ENCODE assay signal across 22 mouse cellular contexts in genomic region chr14:121358327-121358726, GRCm38 (mm10). TPM values are rescaled to one million over a fixed set of nuclear protein-coding genes. Genes with fewer than 3 reads are reported as not detected.
DNase-seq lines count a peak whose midpoint lies in the region; ATAC-seq and TF ChIP-seq lines count a peak whose summit lies in the region.
"Had no signal": no experiment of that assay in that cellular context is flagged by ENCODE, and none has a peak within 500 bp of the region (broad histone marks: within the 10 kb centered on the region; RNA-seq: fewer than 3 reads in every experiment).

No protein-coding gene starts in this region.

- H3K9ac ChIP-seq in intestine, embryonic 14.5 days (ENCODE audit: low read length) = no peak overlapping the region
- H3K9ac ChIP-seq in intestine, embryonic 16.5 days (ENCODE audit: low read depth, low read length) = no peak overlapping the region
- peak overlapping the region; percentile 6; the same call in 1 of the 2 replicates for H3K9ac ChIP-seq in liver, embryonic 14.5 days (replicated peaks)
- no peak overlapping the region for H3K9ac ChIP-seq in stomach, embryonic 14.5 days (replicated peaks; ENCODE audit: low read depth, low read length)
- H3K9ac ChIP-seq: hindbrain, embryonic 15.5 days; lung, embryonic 15.5 days; midbrain, embryonic 15.5 days had no signal

- DNase-seq in intestine, embryonic 14.5 days (ENCODE audit: low spot score) = no peak
- no peak for DNase-seq in liver, embryonic 14.5 days (ENCODE audit: low read depth in 3 of 3, low spot score in 3 of 3)
- no peak for DNase-seq in right cerebral cortex, postnatal 36 days (ENCODE audit: low spot score in 2 of 2)
- DNase-seq: adrenal gland, postnatal 14 days; B cell, adult 2 months; cerebellum, adult 11-12 months; cerebellum, postnatal 36 days; heart, adult 11 months; heart, postnatal 10 days; kidney, adult 9 months; right cerebral cortex, adult 18-20 months; thymus, adult 18-20 months had no signal

- no peak overlapping the region for H3K4me2 ChIP-seq in intestine, embryonic 14.5 days (ENCODE audit: low read length)
- H3K4me2 ChIP-seq in intestine, embryonic 16.5 days (ENCODE audit: low read depth, low read length) = no peak overlapping the region
- H3K4me2 ChIP-seq in liver, embryonic 14.5 days (ENCODE audit: low read depth) = peak overlapping the region; percentile 45
- no peak overlapping the region for H3K4me2 ChIP-seq in stomach, embryonic 14.5 days (replicated peaks; ENCODE audit: low read depth, low read length)
- H3K4me2 ChIP-seq: hindbrain, embryonic 15.5 days; lung, embryonic 15.5 days; midbrain, embryonic 15.5 days had no signal

- H3K36me3 ChIP-seq in intestine, embryonic 14.5 days (ENCODE audit: control insufficient read depth, insufficient read depth, low read length) = no peaks in the 10 kb centered on the region
- no peaks in the 10 kb centered on the region for H3K36me3 ChIP-seq in intestine, embryonic 16.5 days (ENCODE audit: control insufficient read depth, insufficient read depth, low read length)
- peaks cover 2% of the 10 kb centered on the region for H3K36me3 ChIP-seq in liver, embryonic 14.5 days (replicated peaks; ENCODE audit: control insufficient read depth, insufficient read depth, low read depth)
- H3K36me3 ChIP-seq in stomach, embryonic 14.5 days (ENCODE audit: control insufficient read depth, insufficient read depth, low read length) = no peaks in the 10 kb centered on the region; the same call in 1 of the 2 replicates
- H3K36me3 ChIP-seq: hindbrain, embryonic 15.5 days; lung, embryonic 15.5 days; midbrain, embryonic 15.5 days had no signal

- 77% methylated on average over 1 of the region's 1 CpGs for WGBS in intestine, embryonic 14.5 days
- 79% methylated on average over 1 of the region's 1 CpGs for WGBS in intestine, embryonic 16.5 days
- 7% methylated on average over 1 of the region's 1 CpGs for WGBS in liver, embryonic 14.5 days (ENCODE audit: insufficient replicate concordance)
- 77% methylated on average over 1 of the region's 1 CpGs for WGBS in stomach, embryonic 14.5 days

- no peaks in the 10 kb centered on the region for H3K27me3 ChIP-seq in intestine, embryonic 14.5 days (replicated peaks; ENCODE audit: control insufficient read depth, insufficient read depth, low read length)
- no peaks in the 10 kb centered on the region for H3K27me3 ChIP-seq in intestine, embryonic 16.5 days (replicated peaks; ENCODE audit: control insufficient read depth, insufficient read depth, low read length)
- H3K27me3 ChIP-seq in liver, embryonic 14.5 days (ENCODE audit: control insufficient read depth, insufficient read depth, low read length) = no peaks in the 10 kb centered on the region
- H3K27me3 ChIP-seq in stomach, embryonic 14.5 days (ENCODE audit: control insufficient read depth, insufficient read depth, low read length) = no peaks in the 10 kb centered on the region
- H3K27me3 ChIP-seq: hindbrain, embryonic 15.5 days; lung, embryonic 15.5 days; midbrain, embryonic 15.5 days had no signal

- no peak for ATAC-seq in intestine, embryonic 14.5 days (replicated peaks; ENCODE audit: low FRiP score, low TSS enrichment, low read depth)
- ATAC-seq in intestine, embryonic 16.5 days = no peak
- ATAC-seq in common myeloid progenitor, adult 5-6 weeks (replicated peaks; ENCODE audit: low read depth, poor library complexity, severe bottlenecking) = peak; percentile 48
- ATAC-seq in liver, embryonic 14.5 days (ENCODE audit: insufficient read depth) = no peak
- no peak for ATAC-seq in stomach, embryonic 14.5 days (ENCODE audit: insufficient number of reproducible peaks, insufficient read depth, low FRiP score, low read depth)
- ATAC-seq in erythroid progenitor cell, adult 5-6 weeks (replicated peaks; ENCODE audit: low FRiP score, poor library complexity, severe bottlenecking) = no peak
- ATAC-seq: forebrain, embryonic 16.5 days; midbrain, embryonic 15.5 days had no signal

- H3K4me3 ChIP-seq in intestine, embryonic 14.5 days (ENCODE audit: low read depth, low read length) = no peak overlapping the region
- no peak overlapping the region for H3K4me3 ChIP-seq in intestine, embryonic 16.5 days (ENCODE audit: low read length)
- H3K4me3 ChIP-seq in liver, embryonic 14.5 days (ENCODE audit: insufficient read depth in 1 of 2, low read depth in 2 of 2, low read length in 2 of 2) = no peak overlapping the region
- no peak overlapping the region for H3K4me3 ChIP-seq in stomach, embryonic 14.5 days (ENCODE audit: low read depth, low read length)
- H3K4me3 ChIP-seq: embryonic facial prominence, embryonic 10.5 days; hindbrain, embryonic 15.5 days; lung, embryonic 15.5 days; midbrain, embryonic 15.5 days had no signal

- H3K27ac ChIP-seq in intestine, embryonic 14.5 days (ENCODE audit: low read depth) = 0 out of 2 replicates have a peak overlapping the region, but pooled peaks have one; percentile 16
- H3K27ac ChIP-seq in intestine, embryonic 16.5 days (ENCODE audit: low read length) = no peak overlapping the region
- peak overlapping the region; percentile 77 for H3K27ac ChIP-seq in liver, embryonic 14.5 days
- peak overlapping the region; percentile 61; the same call in 1 of the 2 replicates for H3K27ac ChIP-seq in stomach, embryonic 14.5 days (ENCODE audit: low read length)
- H3K27ac ChIP-seq: embryonic facial prominence, embryonic 10.5 days; hindbrain, embryonic 15.5 days; lung, embryonic 15.5 days; macrophage; midbrain, embryonic 15.5 days had no signal

- TF ChIP-seq EP300 in liver, embryonic 14.5 days (IDR thresholded peaks at IDR 0.05; ENCODE audit: low read depth) = no peak

- no peak for TF ChIP-seq CTCF in liver, embryonic 14.5 days (IDR thresholded peaks at IDR 0.05; ENCODE audit: low read depth)

- no peaks in the 10 kb centered on the region for H3K9me3 ChIP-seq in intestine, embryonic 14.5 days (ENCODE audit: control insufficient read depth, low read length)
- H3K9me3 ChIP-seq in intestine, embryonic 16.5 days (ENCODE audit: control insufficient read depth, low read length) = no peaks in the 10 kb centered on the region
- no peaks in the 10 kb centered on the region for H3K9me3 ChIP-seq in liver, embryonic 14.5 days (ENCODE audit: control insufficient read depth, low read length)
- no peaks in the 10 kb centered on the region for H3K9me3 ChIP-seq in stomach, embryonic 14.5 days (ENCODE audit: control insufficient read depth, low read depth, low read length)
- H3K9me3 ChIP-seq: embryonic facial prominence, embryonic 10.5 days; hindbrain, embryonic 15.5 days; lung, embryonic 15.5 days; midbrain, embryonic 15.5 days had no signal

- H3K4me1 ChIP-seq in intestine, embryonic 14.5 days (replicated peaks; ENCODE audit: control insufficient read depth, insufficient read depth, low read length) = peaks cover 52% of the 10 kb centered on the region
- H3K4me1 ChIP-seq in intestine, embryonic 16.5 days (ENCODE audit: control insufficient read depth, insufficient read depth, low read length) = peaks cover 69% of the 10 kb centered on the region
- H3K4me1 ChIP-seq in liver, embryonic 14.5 days (replicated peaks; ENCODE audit: control insufficient read depth in 2 of 2, insufficient read depth in 2 of 2, low read length in 1 of 2) = peaks cover 94% of the 10 kb centered on the region in 2 experiments
- H3K4me1 ChIP-seq in stomach, embryonic 14.5 days (ENCODE audit: control insufficient read depth, insufficient read depth, low read length) = peaks cover 76% of the 10 kb centered on the region

RNA-seq across cellular contexts. Expression of gene Stk24, which starts 21.5 kb away (rescaled TPM):
- 49.3 and 51.6 TPM in 2 replicates for polyA plus RNA-seq in intestine, embryonic 14.5 days (2014; fragmentation: Nextera tagmentation; extraction: Ambion mirVana)
- 27.3 and 39.7 TPM in 2 replicates for polyA plus RNA-seq in intestine, embryonic 16.5 days (2015; fragmentation: Nextera tagmentation; extraction: Ambion mirVana)
- 79.8 and 100 TPM in 2 replicates for total RNA-seq in common myeloid progenitor, adult 5-6 weeks (2017)
- polyA plus RNA-seq in liver, embryonic 14.5 days (2012; rRNA removed) = 16.2 and 22.5 TPM in 2 replicates
- polyA plus RNA-seq in liver, embryonic 14.5 days (2014; fragmentation: Nextera tagmentation; extraction: Ambion mirVana) = 31.0 and 36.7 TPM in 2 replicates
- polyA plus RNA-seq in stomach, embryonic 14.5 days (2014; fragmentation: Nextera tagmentation; extraction: Ambion mirVana) = 46.3 and 48.5 TPM in 2 replicates
- total RNA-seq in erythroid progenitor cell, adult 5-6 weeks (2015; ENCODE audit: low replicate concordance) = 99.5 and 101 TPM in 2 replicates
- 62.0 and 77.4 TPM in 2 replicates for total RNA-seq in erythroid progenitor cell, adult 5-6 weeks (2017; ENCODE audit: low replicate concordance)
